Mouse (Mus musculus) liver, adult 10 weeks (tissue): ENCODE measurements around the gene Ccdc173. TPM values are rescaled to one million over a fixed set of nuclear protein-coding genes. Genes with fewer than 3 reads are reported as not detected.

Experiments used
- polyA plus RNA-seq: library from polyadenylated mRNA; stranded (reverse); fragments of 350-450 nt; fragmentation: Illumina TruSeq; extraction: RNeasy Lipid Tissue Mini Kit (QIAGEN cat#74804); gene quantifications from one replicate; pipeline ENCODE4 v1.2.3, GENCODE M21; 2014; ENCODE audit warnings: low read depth, low replicate concordance

The Ccdc173 gene
- polyA plus RNA-seq = 0.85 TPM

DNA sequence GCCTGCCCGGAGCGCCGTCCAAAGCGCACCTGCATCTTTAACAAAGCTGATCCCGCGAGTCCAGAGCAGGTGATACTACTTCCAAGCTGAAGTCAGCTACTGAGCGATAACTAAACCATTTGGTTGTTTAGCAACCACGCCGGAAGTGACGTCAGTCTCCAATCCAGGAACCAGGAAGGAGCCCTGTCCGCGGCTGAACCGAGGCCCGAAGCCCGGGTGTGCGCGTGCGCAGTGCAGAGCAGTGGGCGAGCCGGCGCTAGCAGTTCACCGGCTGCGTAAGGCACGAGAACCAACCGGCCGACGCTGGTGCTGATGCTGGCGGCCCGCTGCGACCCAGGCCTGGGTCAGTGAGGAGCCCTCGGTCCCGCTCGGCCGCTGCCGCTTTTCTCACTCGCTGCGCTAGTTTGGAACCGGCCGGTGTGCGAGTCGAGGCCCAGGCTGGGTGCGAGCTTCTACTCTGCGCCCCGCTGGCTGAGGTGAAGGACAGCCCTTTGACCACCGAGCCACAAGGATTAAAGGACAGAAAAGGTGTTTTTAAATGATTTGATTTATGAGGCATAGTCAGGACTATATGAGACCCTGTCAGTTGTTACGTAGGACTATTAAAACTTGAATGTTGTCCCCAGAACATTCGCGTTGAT is at the start of gene Ccdc173, which contains the start of gene Phospho2:
Gene Ccdc173, minus strand, starts transcription at position 147 of the 641 bp plus-strand sequence.
Gene Phospho2, plus strand, starts transcription at position 195 of the 641 bp plus-strand sequence.

GRCm38 (mm10) chr2:69821711-69822110 is 32.3 kb upstream of the Ccdc173 start, which contains the start of gene Klhl23:
TSS of gene Klhl23 (plus strand) at chr2:69821944.

DNA sequence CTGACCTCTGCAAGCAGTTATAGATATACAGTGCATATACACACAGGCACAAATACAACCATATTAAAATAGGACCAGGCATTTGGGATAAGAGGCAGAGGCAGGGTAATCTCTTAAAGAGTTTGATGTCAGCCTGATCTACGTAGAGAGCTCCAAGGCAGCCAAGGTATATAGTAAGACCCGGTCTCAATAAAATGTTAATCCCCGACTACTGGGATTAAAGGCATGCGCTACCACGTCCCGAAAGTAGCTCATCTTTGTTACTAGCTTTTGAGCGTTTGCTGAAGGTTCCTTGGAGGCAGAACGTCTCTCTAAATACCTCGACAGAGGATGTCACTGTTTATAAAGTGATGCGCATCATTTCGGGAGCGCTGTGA is 67.1 kb downstream of the Ccdc173 start, which contains the start of gene Ppig:
Gene Ppig, plus strand, starts transcription at position 273 of the 377 bp plus-strand sequence.

DNA sequence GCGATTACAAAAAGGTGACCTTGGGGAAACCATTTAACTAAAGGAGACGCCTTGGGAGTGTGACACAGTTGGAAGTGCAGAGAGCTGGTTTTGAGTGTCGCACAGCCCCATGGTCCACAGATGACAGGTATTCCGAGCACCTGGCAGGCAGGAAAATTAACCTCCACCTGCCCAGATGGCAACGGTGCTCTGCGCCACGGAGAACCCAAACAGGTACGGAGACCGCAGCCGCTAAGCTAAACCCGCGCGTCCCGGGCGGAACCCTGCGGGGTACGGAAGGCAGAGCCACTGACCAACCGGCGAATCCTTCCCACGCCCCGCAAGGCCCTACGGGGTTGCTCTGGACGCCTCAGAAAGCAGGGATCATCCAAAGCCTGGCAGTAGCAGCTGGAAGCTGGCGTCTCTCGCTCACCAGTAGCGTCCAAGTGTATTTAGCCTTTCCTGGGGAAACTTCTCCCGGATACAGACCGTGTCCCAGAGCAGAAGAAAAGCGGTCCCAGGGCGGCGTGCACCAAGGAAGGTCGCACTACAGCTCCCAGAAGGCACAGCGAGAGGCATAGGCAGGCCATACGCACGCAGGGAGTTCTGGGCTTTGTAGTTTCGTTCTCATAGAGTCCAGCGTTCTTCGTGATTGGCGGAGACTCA is 76.3 kb downstream of the Ccdc173 start, which contains the start of gene Fastkd1:
Gene Fastkd1, minus strand, starts transcription at position 536 of the 645 bp plus-strand sequence.

Other genes with a start within 250 kb of the Ccdc173 start
- gene Lrp2, start 203.5 kb downstream of the Ccdc173 start, polyA plus RNA-seq = 0.08 TPM
- gene Bbs5, start 142.4 kb downstream of the Ccdc173 start, polyA plus RNA-seq = 12.2 TPM
- gene Klhl41, start 119.5 kb downstream of the Ccdc173 start, polyA plus RNA-seq = not detected
- gene Fastkd1, start 76.1 kb downstream of the Ccdc173 start, polyA plus RNA-seq = 33.9 TPM
- gene Ppig, start 67.0 kb downstream of the Ccdc173 start, polyA plus RNA-seq = 51.1 TPM
- gene Phospho2, start within 50 bp of the Ccdc173 start, polyA plus RNA-seq = 41.3 TPM
- 1.2 TPM for gene Klhl23, start 32.4 kb upstream of the Ccdc173 start, polyA plus RNA-seq
- gene Ssb, start 72.0 kb upstream of the Ccdc173 start, polyA plus RNA-seq = 239 TPM
- 57.9 TPM for gene Mettl5, start 96.0 kb upstream of the Ccdc173 start, polyA plus RNA-seq
- gene Ubr3, start 107.7 kb upstream of the Ccdc173 start, polyA plus RNA-seq = 88.3 TPM
- gene Myo3b, start 249.6 kb upstream of the Ccdc173 start, polyA plus RNA-seq = not detected